Mouse (Mus musculus) layer of hippocampus, adult 9-11 months (tissue): ENCODE measurements at regions not wholly inside any gene's neighbourhood (a gene's known extent, or its start where the extent isn't known, plus 50 kb on each side); places are given as distances from the start of the nearest gene placed in this dataset.
A peak's percentile ranks its signal among the peaks of the same experiment; 100 is the strongest.
"Not testable (repeated sequence)": the region's sequence is repeated elsewhere in the genome, so short reads cannot be mapped to it uniquely, and the experiment has no call there.

ENCODE experiments used
- DNase-seq: peaks from one replicate; pipeline ENCODE4 v3.0.0; 2022

- not testable (repeated sequence) for DNase-seq
These were observed 455.5 kb downstream of the Plxdc2 start for GRCm38 (mm10) chr2:16811401-16812281.

GRCm38 (mm10) chr2:16820442-16820841 lies 464.3 kb downstream of the Plxdc2 start:
- peak; percentile 7 for DNase-seq

- no peak for DNase-seq
These were observed 468.7 kb downstream of the Plxdc2 start for GRCm38 (mm10) chr2:16824681-16825230.

- no peak for DNase-seq
These were observed 471.2 kb downstream of the Plxdc2 start for GRCm38 (mm10) chr2:16827266-16827665.

GRCm38 (mm10) chr2:16835960-16836359 lies 479.9 kb downstream of the Plxdc2 start:
- no peak for DNase-seq

- DNase-seq = no peak
These were observed 482.6 kb downstream of the Plxdc2 start for GRCm38 (mm10) chr2:16838718-16839117.

GRCm38 (mm10) chr2:16849916-16850315 lies 493.8 kb downstream of the Plxdc2 start:
- DNase-seq = peak; percentile 3

- no peak for DNase-seq
These were observed 504.0 kb downstream of the Plxdc2 start for GRCm38 (mm10) chr2:16860056-16860455.

GRCm38 (mm10) chr2:16866163-16866852 lies 510.2 kb downstream of the Plxdc2 start:
- no peak for DNase-seq

- not testable (repeated sequence) for DNase-seq
These were observed 536.3 kb downstream of the Plxdc2 start for GRCm38 (mm10) chr2:16892381-16892780.

- no peak for DNase-seq
These were observed 553.3 kb downstream of the Plxdc2 start for GRCm38 (mm10) chr2:16909246-16910038.

- DNase-seq = no peak
These were observed 558.5 kb downstream of the Plxdc2 start for GRCm38 (mm10) chr2:16914633-16915032.

- no peak for DNase-seq
These were observed 573.9 kb downstream of the Plxdc2 start for GRCm38 (mm10) chr2:16929974-16930373.

- no peak for DNase-seq
These were observed 603.3 kb downstream of the Plxdc2 start for GRCm38 (mm10) chr2:16959432-16959831.

- DNase-seq = no peak
These were observed 621.3 kb downstream of the Plxdc2 start for GRCm38 (mm10) chr2:16977380-16977779.

GRCm38 (mm10) chr2:16982823-16983222 lies 626.7 kb downstream of the Plxdc2 start:
- no peak for DNase-seq

- no peak for DNase-seq
These were observed 627.6 kb downstream of the Plxdc2 start for GRCm38 (mm10) chr2:16983583-16984221.
